Mouse (Mus musculus): ENCODE measurements around the gene Plin3. TPM values are rescaled to one million over a fixed set of nuclear protein-coding genes. Genes with fewer than 3 reads are reported as not detected.

Plin3 gene
- total and polyA plus RNA-seq, 3 experiments: 6.6 to 13.1 TPM; not detected in 1

DNA sequence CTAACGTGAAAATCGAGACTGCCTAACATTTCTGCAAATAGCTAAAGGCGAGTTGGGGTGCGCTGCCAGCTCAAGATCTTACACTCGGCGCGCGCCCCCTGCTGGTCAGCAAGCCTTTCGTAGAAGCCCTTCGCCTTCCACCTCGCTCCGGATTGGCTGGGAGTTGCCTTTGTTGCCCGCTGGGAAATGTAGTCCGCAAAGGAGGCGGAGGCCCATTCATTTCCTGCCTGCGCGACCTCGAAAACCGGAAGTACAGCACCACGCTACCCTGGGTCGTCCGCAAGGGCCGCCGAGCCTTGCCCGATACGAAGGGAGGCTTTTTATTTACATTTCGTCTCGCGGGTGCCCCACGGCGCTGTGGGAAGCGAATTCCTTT is 36.8 kb downstream of the Plin3 start:
- Histone ChIP-seq H3K9me3 (replicated peaks; ENCODE audit: insufficient read depth, low read length) (no peaks in the 10 kb centered on the region), H3K27ac (ENCODE audit: control insufficient read depth, low read depth, low read length) (peak overlapping the region; percentile 95), H3K79me2 (ENCODE audit: control insufficient read depth, insufficient read depth, low read length, poor library complexity) (peaks cover 39% of the 10 kb centered on the region), H3K36me3 (ENCODE audit: control insufficient read depth in 1 of 2, insufficient read depth in 2 of 2, low read length in 2 of 2) (peaks cover 0 to 28% of the 10 kb centered on the region in 2 experiments; a peak in 3 of 4 replicates), H3K4me3 (ENCODE audit: control insufficient read depth in 1 of 2, insufficient read depth in 1 of 2, low read depth in 2 of 2, low read length in 2 of 2) (peak overlapping the region; percentile 57 to 67), H3K9ac (ENCODE audit: control insufficient read depth, low read depth, low read length, poor library complexity, severe bottlenecking) (peak overlapping the region; percentile 86), H3K27me3 (ENCODE audit: control insufficient read depth in 1 of 2, insufficient read depth in 2 of 2, low read length in 2 of 2) (no peaks in the 10 kb centered on the region), H3K4me1 (ENCODE audit: control insufficient read depth in 1 of 2, insufficient read depth in 2 of 2, low read length in 2 of 2) (peaks cover 0 to 38% of the 10 kb centered on the region in 2 experiments; a peak in 2 of 4 replicates)
- peak; percentile 99 for DNase-seq (ENCODE audit: low read depth, low spot score)
- TF ChIP-seq MEF2A (IDR thresholded peaks at IDR 0.05; ENCODE audit: extremely low read depth, insufficient replicate concordance, low read depth, low read length, poor library complexity, severe bottlenecking) (no peak), HCFC1 (IDR thresholded peaks at IDR 0.05; ENCODE audit: low read depth, low read length) (peak; percentile 94), ETS1 (IDR thresholded peaks at IDR 0.05; ENCODE audit: low read depth, low read length) (0 out of 2 replicates have a peak, but pooled peaks have one; percentile 12), POLR2A (IDR thresholded peaks at IDR 0.05; ENCODE audit: control insufficient read depth in 1 of 2, insufficient read depth in 1 of 2, low read depth in 1 of 2, low read length in 2 of 2, poor library complexity in 1 of 2) (peak; percentile 79 to 84; a peak in 3 of 4 replicates), ZKSCAN1 (IDR thresholded peaks at IDR 0.05; ENCODE audit: low read depth, low read length) (no peak), MYB (IDR thresholded peaks at IDR 0.05; ENCODE audit: low read depth, low read length) (no peak), MAX (IDR thresholded peaks at IDR 0.05; ENCODE audit: low read length) (no peak; the same call in 1 of the 2 replicates), JUND (IDR thresholded peaks at IDR 0.05; ENCODE audit: low read depth, low read length) (no peak), TCF12 (IDR thresholded peaks at IDR 0.05; ENCODE audit: low read depth, low read length) (peak; percentile 24; the same call in 1 of the 2 replicates), TBP (IDR thresholded peaks at IDR 0.05; ENCODE audit: low read depth, low read length) (no peak; the same call in 1 of the 2 replicates), NRF1 (IDR thresholded peaks at IDR 0.05; ENCODE audit: insufficient read depth, low read depth, low read length, poor library complexity, severe bottlenecking) (peak; percentile 35; the same call in 1 of the 2 replicates), USF2 (IDR thresholded peaks at IDR 0.05; ENCODE audit: borderline replicate concordance in 1 of 2, insufficient read depth in 1 of 2, low read depth in 1 of 2, low read length in 2 of 2) (no peak), MAZ (IDR thresholded peaks at IDR 0.05; ENCODE audit: low read depth, low read length) (0 out of 2 replicates have a peak, but pooled peaks have one; percentile 12), SMC3 (IDR thresholded peaks at IDR 0.05; ENCODE audit: low read depth, low read length) (peak; percentile 65), KAT2A (conservative IDR thresholded peaks at IDR 0.05; ENCODE audit: low read depth, low read length) (peak; percentile 90), ZNF384 (IDR thresholded peaks at IDR 0.05; ENCODE audit: low read depth, low read length) (no peak; the same call in 1 of the 2 replicates), USF1 (IDR thresholded peaks at IDR 0.05; ENCODE audit: low read depth, low read length) (no peak), MAFK (IDR thresholded peaks at IDR 0.05; ENCODE audit: borderline replicate concordance, low read depth, low read length) (no peak), ELF1 (IDR thresholded peaks at IDR 0.05; ENCODE audit: low read depth, low read length) (peak; percentile 96), CHD1 (IDR thresholded peaks at IDR 0.05; ENCODE audit: low read depth, low read length) (peak; percentile 75; the same call in 1 of the 2 replicates), MXI1 (IDR thresholded peaks at IDR 0.05; ENCODE audit: low read depth, low read length) (no peak; the same call in 1 of the 2 replicates), POLR2AphosphoS2 (IDR thresholded peaks at IDR 0.05; ENCODE audit: low read length) (no peak), NELFE (IDR thresholded peaks at IDR 0.05; ENCODE audit: low read depth, low read length) (peak; percentile 73), GABPA (IDR thresholded peaks at IDR 0.05; ENCODE audit: low read depth, low read length) (no peak), UBTF (IDR thresholded peaks at IDR 0.05; ENCODE audit: borderline replicate concordance, insufficient read depth, low read depth, low read length) (no peak), EP300 (IDR thresholded peaks at IDR 0.05; ENCODE audit: low read depth in 1 of 2, low read length in 2 of 2) (0 out of 4 replicates have a peak, but pooled peaks of 1 of the 2 experiments have one; percentile 1), SIN3A (IDR thresholded peaks at IDR 0.05; ENCODE audit: low read length) (peak; percentile 60; the same call in 1 of the 2 replicates), RAD21 (IDR thresholded peaks at IDR 0.05; ENCODE audit: low read depth, low read length) (peak; percentile 63), ZC3H11A (IDR thresholded peaks at IDR 0.05; ENCODE audit: low read depth, low read length) (peak; percentile 58), CTCF (IDR thresholded peaks at IDR 0.05 in 2 of 3, conservative IDR thresholded peaks at IDR 0.05 in 1 of 3; ENCODE audit: control insufficient read depth in 1 of 3, insufficient read depth in 1 of 3, low read depth in 2 of 3, low read length in 3 of 3, poor library complexity in 1 of 3, severe bottlenecking in 1 of 3) (peak; percentile 54 to 96 (median 96))

Data from MEL (cell line).